Mouse (Mus musculus) bone marrow, adult 2 months (tissue): Measurements from ENCODE around the gene Megf8.

Experiments
- CTCF ChIP-seq: fragments of 200-500 bp; IDR thresholded peaks from 2 replicates; pipeline ENCODE4 v1.5.1; 2011; ENCODE audit warnings: low read length, control low read depth; ENCODE audit not compliant: control insufficient read depth, insufficient read depth
- POLR2A ChIP-seq: fragments of 200-500 bp; IDR thresholded peaks from 2 replicates; pipeline ENCODE4 v1.6.1; 2011; ENCODE audit warnings: low read depth, mild to moderate bottlenecking, control low read depth, low read length, borderline replicate concordance; ENCODE audit not compliant: control insufficient read depth

DNA sequence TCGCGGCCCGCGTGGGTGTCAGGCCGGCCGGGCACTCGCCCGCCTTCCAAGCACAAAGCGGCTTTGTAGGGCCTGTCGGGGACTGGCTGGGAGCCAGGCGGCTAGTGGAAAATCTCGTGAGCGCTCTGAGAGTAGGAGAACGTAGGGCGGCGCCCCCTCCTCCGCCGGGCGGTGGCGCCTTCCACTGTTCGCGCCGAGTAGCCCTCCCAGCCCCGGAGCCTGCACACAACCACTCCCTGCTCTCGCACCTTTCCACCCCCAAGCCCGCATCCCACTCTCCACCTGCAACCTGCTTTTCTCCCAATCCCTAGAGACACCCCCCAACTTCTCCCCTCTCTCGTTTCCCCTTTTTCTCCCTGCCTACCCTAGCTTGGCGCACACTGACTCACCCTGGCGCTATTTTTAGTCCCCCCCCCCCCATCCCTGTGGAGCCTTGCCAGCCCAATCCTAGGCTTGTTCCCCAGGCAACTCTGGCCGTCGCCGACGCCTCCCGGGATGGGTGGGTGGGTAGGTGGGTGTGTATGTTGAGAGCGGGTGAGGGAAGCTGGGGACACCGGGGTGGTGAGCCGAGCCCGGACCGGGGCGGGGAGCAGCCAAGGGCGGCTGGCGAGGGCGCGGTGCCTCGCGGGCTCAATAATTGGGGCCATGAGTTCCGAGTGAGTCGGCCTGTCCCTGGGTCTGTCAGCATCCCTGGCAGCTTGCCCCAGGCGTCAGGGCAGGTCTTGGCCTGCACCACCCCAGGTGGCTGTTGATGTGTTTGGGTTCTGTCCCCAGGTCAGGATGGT, 37.7 kb upstream of the Megf8 start:
- TF ChIP-seq CTCF (no peak), POLR2A (peak; percentile 54)
